Comparison of ENCODE assay signal across 15 mouse cellular contexts in genomic region chr17:31670163-31670562, GRCm38 (mm10). TPM values are rescaled to one million over a fixed set of nuclear protein-coding genes. Genes with fewer than 3 reads are reported as not detected.
DNase-seq lines count a peak whose midpoint lies in the region; ATAC-seq lines count a peak whose summit lies in the region.
"Had no signal": no experiment of that assay in that cellular context is flagged by ENCODE, and none has a peak within 500 bp of the region (broad histone marks: within the 10 kb centered on the region; RNA-seq: fewer than 3 reads in every experiment).

No protein-coding gene starts in this region.

- H3K4me1 ChIP-seq in hindbrain, embryonic 11.5 days (replicated peaks; ENCODE audit: control insufficient read depth, insufficient read depth, low read length) = 0 out of 2 replicates have a peak, but pooled peaks cover 3% of the 10 kb centered on the region
- no peaks in the 10 kb centered on the region for H3K4me1 ChIP-seq in hindbrain, embryonic 14.5 days (replicated peaks; ENCODE audit: control insufficient read depth, insufficient read depth, low read length)
- 0 out of 2 replicates have a peak, but pooled peaks cover 3% of the 10 kb centered on the region for H3K4me1 ChIP-seq in neural tube, embryonic 15.5 days
- no peaks in the 10 kb centered on the region for H3K4me1 ChIP-seq in forebrain, embryonic 14.5 days (ENCODE audit: control insufficient read depth, insufficient read depth, low read length)
- H3K4me1 ChIP-seq: forebrain, embryonic 15.5 days; intestine, embryonic 15.5 days had no signal

- no peak for ATAC-seq in hindbrain, embryonic 11.5 days (ENCODE audit: low FRiP score)
- ATAC-seq in hindbrain, embryonic 14.5 days (ENCODE audit: low FRiP score) = no peak
- ATAC-seq in neural tube, embryonic 15.5 days (ENCODE audit: low FRiP score) = no peak
- no peak for ATAC-seq in forebrain, embryonic 14.5 days
- ATAC-seq: forebrain, embryonic 15.5 days; intestine, embryonic 15.5 days had no signal

- no peaks in the 10 kb centered on the region for H3K36me3 ChIP-seq in hindbrain, embryonic 11.5 days (ENCODE audit: control insufficient read depth, insufficient read depth, low read length)
- no peaks in the 10 kb centered on the region for H3K36me3 ChIP-seq in hindbrain, embryonic 14.5 days (replicated peaks; ENCODE audit: control insufficient read depth, insufficient read depth)
- H3K36me3 ChIP-seq in neural tube, embryonic 15.5 days = no peaks in the 10 kb centered on the region
- no peaks in the 10 kb centered on the region for H3K36me3 ChIP-seq in forebrain, embryonic 14.5 days (ENCODE audit: control insufficient read depth, insufficient read depth, low read length)
- H3K36me3 ChIP-seq: forebrain, embryonic 15.5 days; intestine, embryonic 15.5 days; midbrain, embryonic 12.5 days had no signal

- no peaks in the 10 kb centered on the region for H3K27me3 ChIP-seq in hindbrain, embryonic 11.5 days (ENCODE audit: control insufficient read depth, insufficient read depth, low read length)
- no peaks in the 10 kb centered on the region for H3K27me3 ChIP-seq in hindbrain, embryonic 14.5 days (ENCODE audit: control insufficient read depth, insufficient read depth, low read length)
- no peaks in the 10 kb centered on the region for H3K27me3 ChIP-seq in neural tube, embryonic 15.5 days (replicated peaks)
- no peaks in the 10 kb centered on the region for H3K27me3 ChIP-seq in forebrain, embryonic 14.5 days (replicated peaks; ENCODE audit: control insufficient read depth, insufficient read depth, low read length)
- H3K27me3 ChIP-seq: forebrain, embryonic 15.5 days; intestine, embryonic 15.5 days; midbrain, embryonic 12.5 days had no signal

- peak; percentile 51 for DNase-seq in hindbrain, embryonic 11.5 days (ENCODE audit: low spot score)
- no peak for DNase-seq in hindbrain, embryonic 14.5 days (ENCODE audit: low spot score)
- DNase-seq in embryo, embryonic 10 days (ENCODE audit: low spot score) = peak; percentile 85
- peak; percentile 72 for DNase-seq in fibroblast of lung, adult 2 months (ENCODE audit: low read depth)
- DNase-seq in right cerebral cortex, postnatal 36 days (ENCODE audit: low spot score in 2 of 2) = no peak
- no peak for DNase-seq in forebrain, embryonic 14.5 days (ENCODE audit: low spot score)
- DNase-seq: adrenal gland, adult 8-10 months; kidney, postnatal 14 days; liver; thymus, postnatal 36 days had no signal

- H3K9me3 ChIP-seq in hindbrain, embryonic 11.5 days (ENCODE audit: control insufficient read depth, low read length) = no peaks in the 10 kb centered on the region
- H3K9me3 ChIP-seq in hindbrain, embryonic 14.5 days (ENCODE audit: control insufficient read depth, low read length) = no peaks in the 10 kb centered on the region
- no peaks in the 10 kb centered on the region for H3K9me3 ChIP-seq in neural tube, embryonic 15.5 days (replicated peaks)
- no peaks in the 10 kb centered on the region for H3K9me3 ChIP-seq in forebrain, embryonic 14.5 days (replicated peaks; ENCODE audit: control insufficient read depth, low read length)
- H3K9me3 ChIP-seq: forebrain, embryonic 15.5 days; intestine, embryonic 15.5 days; midbrain, embryonic 12.5 days had no signal

- H3K9ac ChIP-seq in hindbrain, embryonic 11.5 days (ENCODE audit: low read depth, low read length) = peak overlapping the region; percentile 19; the same call in 1 of the 2 replicates
- H3K9ac ChIP-seq in hindbrain, embryonic 14.5 days = no peak overlapping the region
- no peak overlapping the region for H3K9ac ChIP-seq in neural tube, embryonic 15.5 days (replicated peaks)
- H3K9ac ChIP-seq in forebrain, embryonic 14.5 days (ENCODE audit: low read length) = no peak overlapping the region
- H3K9ac ChIP-seq: forebrain, embryonic 15.5 days; intestine, embryonic 15.5 days; midbrain, embryonic 12.5 days had no signal

- no peak overlapping the region for H3K4me2 ChIP-seq in hindbrain, embryonic 11.5 days (replicated peaks; ENCODE audit: low read depth, low read length)
- H3K4me2 ChIP-seq in hindbrain, embryonic 14.5 days (replicated peaks) = no peak overlapping the region
- no peak overlapping the region for H3K4me2 ChIP-seq in neural tube, embryonic 15.5 days
- H3K4me2 ChIP-seq in forebrain, embryonic 14.5 days (ENCODE audit: low read length) = no peak overlapping the region
- H3K4me2 ChIP-seq: forebrain, embryonic 15.5 days; intestine, embryonic 15.5 days; midbrain, embryonic 12.5 days had no signal

- 11% methylated on average over 11 of the region's 11 CpGs for WGBS in hindbrain, embryonic 11.5 days
- 10% methylated on average over 11 of the region's 11 CpGs for WGBS in hindbrain, embryonic 14.5 days
- 19% methylated on average over 11 of the region's 11 CpGs for WGBS in neural tube, embryonic 15.5 days
- WGBS in forebrain, embryonic 14.5 days = 15% methylated on average over 11 of the region's 11 CpGs

- peak overlapping the region; percentile 62 for H3K27ac ChIP-seq in hindbrain, embryonic 11.5 days (ENCODE audit: low read depth, low read length)
- H3K27ac ChIP-seq in hindbrain, embryonic 14.5 days = no peak overlapping the region
- 0 out of 2 replicates have a peak overlapping the region, but pooled peaks have one; percentile 9 for H3K27ac ChIP-seq in neural tube, embryonic 15.5 days (replicated peaks)
- H3K27ac ChIP-seq in forebrain, embryonic 14.5 days (ENCODE audit: low read depth, low read length) = no peak overlapping the region
- H3K27ac ChIP-seq: forebrain, embryonic 15.5 days; intestine, embryonic 15.5 days; midbrain, embryonic 12.5 days had no signal

- H3K4me3 ChIP-seq in hindbrain, embryonic 11.5 days (ENCODE audit: low read depth, low read length) = no peak overlapping the region
- no peak overlapping the region for H3K4me3 ChIP-seq in hindbrain, embryonic 14.5 days (replicated peaks; ENCODE audit: low read length)
- H3K4me3 ChIP-seq in neural tube, embryonic 15.5 days (replicated peaks) = no peak overlapping the region
- H3K4me3 ChIP-seq in forebrain, embryonic 14.5 days (ENCODE audit: low read depth, low read length) = no peak overlapping the region
- H3K4me3 ChIP-seq: forebrain, embryonic 15.5 days; intestine, embryonic 15.5 days; midbrain, embryonic 12.5 days had no signal

RNA-seq across cellular contexts. Expression of gene Cryaa, which starts 7.4 kb away (rescaled TPM):
- not detected in 2 replicates for polyA plus RNA-seq in hindbrain, embryonic 11.5 days (2014; fragmentation: Nextera tagmentation; extraction: Ambion mirVana)
- 0.20 and 0.30 TPM in 2 replicates for polyA plus RNA-seq in hindbrain, embryonic 14.5 days (2014; fragmentation: Nextera tagmentation; extraction: Ambion mirVana)
- 0.14 TPM in 1 of 2 replicates, not detected in the other for polyA plus RNA-seq in neural tube, embryonic 15.5 days (2015; fragmentation: Nextera tagmentation; extraction: Ambion mirVana)
- 0.14 TPM in 1 of 2 replicates, not detected in the other for polyA plus RNA-seq in forebrain, embryonic 14.5 days (2014; fragmentation: Nextera tagmentation; extraction: Ambion mirVana)
- polyA plus RNA-seq: forebrain, embryonic 15.5 days; midbrain, embryonic 12.5 days; stomach, embryonic 14.5 days had no signal

RNA-seq across cellular contexts. Expression of gene U2af1, which starts 11.5 kb away (rescaled TPM):
- polyA plus RNA-seq in hindbrain, embryonic 11.5 days (2014; fragmentation: Nextera tagmentation; extraction: Ambion mirVana) = 195 and 204 TPM in 2 replicates
- 92.9 and 105 TPM in 2 replicates for polyA plus RNA-seq in hindbrain, embryonic 14.5 days (2014; fragmentation: Nextera tagmentation; extraction: Ambion mirVana)
- 176 and 225 TPM in 2 replicates for polyA plus RNA-seq in neural tube, embryonic 15.5 days (2015; fragmentation: Nextera tagmentation; extraction: Ambion mirVana)
- polyA plus RNA-seq in forebrain, embryonic 14.5 days (2014; fragmentation: Nextera tagmentation; extraction: Ambion mirVana) = 165 and 172 TPM in 2 replicates

RNA-seq across cellular contexts. Expression of gene Cbs, which starts 33.1 kb away (rescaled TPM):
- polyA plus RNA-seq in hindbrain, embryonic 11.5 days (2014; fragmentation: Nextera tagmentation; extraction: Ambion mirVana) = 0.74 and 2.6 TPM in 2 replicates
- 6.7 and 10.0 TPM in 2 replicates for polyA plus RNA-seq in hindbrain, embryonic 14.5 days (2014; fragmentation: Nextera tagmentation; extraction: Ambion mirVana)
- polyA plus RNA-seq in neural tube, embryonic 15.5 days (2015; fragmentation: Nextera tagmentation; extraction: Ambion mirVana) = 12.0 and 12.4 TPM in 2 replicates
- polyA plus RNA-seq in forebrain, embryonic 14.5 days (2014; fragmentation: Nextera tagmentation; extraction: Ambion mirVana) = 5.6 and 6.1 TPM in 2 replicates

Comparison
In these comparisons a context has a peak if more than half of its experiments do, and no peak if none do; other contexts are left out.
1. DNase-seq: peak in hindbrain, embryonic 11.5 days (single experiment), embryo, embryonic 10 days (single experiment) and fibroblast of lung, adult 2 months (single experiment); none in hindbrain, embryonic 14.5 days (single experiment), right cerebral cortex, postnatal 36 days (0 of 2) and forebrain, embryonic 14.5 days (single experiment).
2. H3K27ac ChIP-seq: peak in hindbrain, embryonic 11.5 days (single experiment) and neural tube, embryonic 15.5 days (single experiment); none in hindbrain, embryonic 14.5 days (single experiment) and forebrain, embryonic 14.5 days (single experiment).